Mouse (Mus musculus): ENCODE measurements at regions not wholly inside any gene's neighbourhood (a gene's known extent, or its start where the extent isn't known, plus 50 kb on each side); places are given as distances from the start of the nearest gene placed in this dataset.

- H3K27ac ChIP-seq, result no peak overlapping the region
- H3K4me1 ChIP-seq (replicated peaks), result 0 out of 2 replicates have a peak, but pooled peaks cover 3% of the 10 kb centered on the region
- no peak overlapping the region for H3K4me3 ChIP-seq (replicated peaks)
- H3K9me3 ChIP-seq, result no peaks in the 10 kb centered on the region
- no peaks in the 10 kb centered on the region for H3K27me3 ChIP-seq
- 79% methylated on average over 8 of the region's 8 CpGs for WGBS
- no peak for ATAC-seq
- H3K36me3 ChIP-seq, result no peaks in the 10 kb centered on the region
- no peak overlapping the region for H3K9ac ChIP-seq (replicated peaks)
- no peak overlapping the region for H3K4me2 ChIP-seq (replicated peaks)
Observed at GRCm38 (mm10) chr3:143822564-143823394, 382.2 kb downstream of the Lmo4 start.

GRCm38 (mm10) chr3:143807544-143807943, 397.5 kb downstream of the Lmo4 start:
- Histone ChIP-seq H3K4me1 (replicated peaks) (no peaks in the 10 kb centered on the region), H3K4me3 (replicated peaks) (no peak overlapping the region), H3K4me2 (replicated peaks) (no peak overlapping the region), H3K9me3 (no peaks in the 10 kb centered on the region), H3K36me3 (no peaks in the 10 kb centered on the region), H3K27me3 (no peaks in the 10 kb centered on the region), H3K9ac (replicated peaks) (no peak overlapping the region), H3K27ac (no peak overlapping the region)
- no peak for ATAC-seq
- WGBS, result 92% methylated on average over 8 of the region's 8 CpGs

- Histone ChIP-seq H3K27ac (no peak overlapping the region), H3K36me3 (no peaks in the 10 kb centered on the region), H3K9me3 (no peaks in the 10 kb centered on the region), H3K27me3 (no peaks in the 10 kb centered on the region), H3K4me1 (replicated peaks) (no peaks in the 10 kb centered on the region), H3K4me2 (replicated peaks) (no peak overlapping the region), H3K9ac (replicated peaks) (no peak overlapping the region), H3K4me3 (replicated peaks) (no peak overlapping the region)
- ATAC-seq, result no peak
- WGBS, result 94% methylated on average over 3 of the region's 3 CpGs
Observed at GRCm38 (mm10) chr3:143806940-143807339, 398.1 kb downstream of the Lmo4 start.

- WGBS, result 51% methylated on average over 5 of the region's 5 CpGs
- H3K27ac ChIP-seq, result no peak overlapping the region
- no peak overlapping the region for H3K4me3 ChIP-seq (replicated peaks)
- H3K36me3 ChIP-seq, result no peaks in the 10 kb centered on the region
- H3K4me1 ChIP-seq (replicated peaks), result no peaks in the 10 kb centered on the region
- H3K27me3 ChIP-seq, result no peaks in the 10 kb centered on the region
- H3K9ac ChIP-seq (replicated peaks), result no peak overlapping the region
- no peak overlapping the region for H3K4me2 ChIP-seq (replicated peaks)
- no peaks in the 10 kb centered on the region for H3K9me3 ChIP-seq
- no peak for ATAC-seq
Observed at GRCm38 (mm10) chr3:143797850-143798249, 407.2 kb downstream of the Lmo4 start.

GRCm38 (mm10) chr3:143790905-143791304, 414.1 kb downstream of the Lmo4 start:
- no peaks in the 10 kb centered on the region for H3K27me3 ChIP-seq
- ATAC-seq, result no peak
- H3K9ac ChIP-seq (replicated peaks), result no peak overlapping the region
- no peak overlapping the region for H3K27ac ChIP-seq
- H3K36me3 ChIP-seq, result no peaks in the 10 kb centered on the region
- WGBS, result 87% methylated on average over 8 of the region's 8 CpGs
- H3K9me3 ChIP-seq, result no peaks in the 10 kb centered on the region
- no peaks in the 10 kb centered on the region for H3K4me1 ChIP-seq (replicated peaks)
- H3K4me2 ChIP-seq (replicated peaks), result no peak overlapping the region
- no peak overlapping the region for H3K4me3 ChIP-seq (replicated peaks)

GRCm38 (mm10) chr3:143789932-143790570, 415.0 kb downstream of the Lmo4 start:
- ATAC-seq, result 0 out of 2 replicates have a peak, but pooled peaks have one; percentile 43
- Histone ChIP-seq H3K9ac (replicated peaks) (no peak overlapping the region), H3K36me3 (no peaks in the 10 kb centered on the region), H3K9me3 (no peaks in the 10 kb centered on the region), H3K4me1 (replicated peaks) (no peaks in the 10 kb centered on the region), H3K27ac (no peak overlapping the region), H3K4me3 (replicated peaks) (no peak overlapping the region), H3K4me2 (replicated peaks) (no peak overlapping the region), H3K27me3 (no peaks in the 10 kb centered on the region)
- 42% methylated on average over 8 of the region's 8 CpGs for WGBS

GRCm38 (mm10) chr3:143786889-143787288, 418.1 kb downstream of the Lmo4 start:
- ATAC-seq, result no peak

GRCm38 (mm10) chr3:143784353-143784791, 420.6 kb downstream of the Lmo4 start:
- H3K9me3 ChIP-seq, result no peaks in the 10 kb centered on the region
- no peak for ATAC-seq
- H3K9ac ChIP-seq (replicated peaks), result no peak overlapping the region
- no peaks in the 10 kb centered on the region for H3K36me3 ChIP-seq
- H3K27me3 ChIP-seq, result no peaks in the 10 kb centered on the region
- WGBS, result 81% methylated on average over 3 of the region's 3 CpGs
- no peak overlapping the region for H3K4me3 ChIP-seq (replicated peaks)
- no peak overlapping the region for H3K4me2 ChIP-seq (replicated peaks)
- no peaks in the 10 kb centered on the region for H3K4me1 ChIP-seq (replicated peaks)
- no peak overlapping the region for H3K27ac ChIP-seq

More at GRCm38 (mm10) chr3:143786889-143787288, 418.1 kb downstream of the Lmo4 start:
- no peaks in the 10 kb centered on the region for H3K27me3 ChIP-seq
- H3K9ac ChIP-seq (replicated peaks), result no peak overlapping the region
- H3K4me2 ChIP-seq (replicated peaks), result no peak overlapping the region
- H3K36me3 ChIP-seq, result no peaks in the 10 kb centered on the region
- 95% methylated on average over 8 of the region's 8 CpGs for WGBS
- H3K4me3 ChIP-seq (replicated peaks), result no peak overlapping the region
- H3K27ac ChIP-seq, result no peak overlapping the region
- H3K4me1 ChIP-seq (replicated peaks), result no peaks in the 10 kb centered on the region
- no peaks in the 10 kb centered on the region for H3K9me3 ChIP-seq

GRCm38 (mm10) chr3:143778161-143778560, 426.9 kb downstream of the Lmo4 start:
- Histone ChIP-seq H3K4me3 (replicated peaks) (no peak overlapping the region), H3K27me3 (no peaks in the 10 kb centered on the region), H3K27ac (no peak overlapping the region), H3K4me2 (replicated peaks) (no peak overlapping the region), H3K9ac (replicated peaks) (no peak overlapping the region), H3K4me1 (replicated peaks) (no peaks in the 10 kb centered on the region), H3K9me3 (no peaks in the 10 kb centered on the region), H3K36me3 (no peaks in the 10 kb centered on the region)
- WGBS, result 71% methylated on average over 2 of the region's 2 CpGs
- no peak for ATAC-seq

- WGBS, result 96% methylated on average over 1 of the region's 1 CpGs
- Histone ChIP-seq H3K27me3 (no peaks in the 10 kb centered on the region), H3K4me1 (replicated peaks) (no peaks in the 10 kb centered on the region), H3K36me3 (no peaks in the 10 kb centered on the region), H3K9ac (replicated peaks) (no peak overlapping the region), H3K9me3 (no peaks in the 10 kb centered on the region), H3K4me2 (replicated peaks) (no peak overlapping the region), H3K4me3 (replicated peaks) (no peak overlapping the region), H3K27ac (no peak overlapping the region)
- no peak for ATAC-seq
Observed at GRCm38 (mm10) chr3:143759337-143759736, 445.7 kb downstream of the Lmo4 start.

GRCm38 (mm10) chr3:143753197-143753596, 451.8 kb downstream of the Lmo4 start:
- Histone ChIP-seq H3K9ac (replicated peaks) (no peak overlapping the region), H3K36me3 (no peaks in the 10 kb centered on the region), H3K27me3 (no peaks in the 10 kb centered on the region), H3K4me2 (replicated peaks) (no peak overlapping the region), H3K9me3 (no peaks in the 10 kb centered on the region), H3K4me3 (replicated peaks) (no peak overlapping the region), H3K27ac (no peak overlapping the region), H3K4me1 (replicated peaks) (no peaks in the 10 kb centered on the region)
- no peak for ATAC-seq
- WGBS, result 91% methylated on average over 3 of the region's 3 CpGs

GRCm38 (mm10) chr3:143752660-143753059, 452.4 kb downstream of the Lmo4 start:
- Histone ChIP-seq H3K36me3 (no peaks in the 10 kb centered on the region), H3K27me3 (no peaks in the 10 kb centered on the region), H3K4me3 (replicated peaks) (no peak overlapping the region), H3K4me1 (replicated peaks) (no peaks in the 10 kb centered on the region), H3K9me3 (no peaks in the 10 kb centered on the region), H3K27ac (no peak overlapping the region), H3K9ac (replicated peaks) (no peak overlapping the region), H3K4me2 (replicated peaks) (no peak overlapping the region)
- no peak for ATAC-seq
- WGBS, result 85% methylated on average over 1 of the region's 1 CpGs

Data from midbrain, embryonic 13.5 days (tissue).